Mouse (Mus musculus) testis, adult 2 months (tissue): ENCODE data around the gene Fam107b.

Source experiments
- CTCF ChIP-seq: fragments of 200-500 bp; IDR thresholded peaks from 2 replicates; pipeline ENCODE4 v1.5.1; 2012; ENCODE audit warnings: low read depth, mild to moderate bottlenecking, inconsistent platforms, low read length, moderate library complexity; ENCODE audit not compliant: control insufficient read depth, insufficient read depth, insufficient replicate concordance
- POLR2A ChIP-seq: fragments of 200-500 bp; IDR thresholded peaks from 2 replicates; pipeline ENCODE4 v1.6.1; 2012; ENCODE audit warnings: low read depth, mild to moderate bottlenecking, inconsistent platforms, low read length, moderate library complexity; ENCODE audit not compliant: control insufficient read depth

DNA sequence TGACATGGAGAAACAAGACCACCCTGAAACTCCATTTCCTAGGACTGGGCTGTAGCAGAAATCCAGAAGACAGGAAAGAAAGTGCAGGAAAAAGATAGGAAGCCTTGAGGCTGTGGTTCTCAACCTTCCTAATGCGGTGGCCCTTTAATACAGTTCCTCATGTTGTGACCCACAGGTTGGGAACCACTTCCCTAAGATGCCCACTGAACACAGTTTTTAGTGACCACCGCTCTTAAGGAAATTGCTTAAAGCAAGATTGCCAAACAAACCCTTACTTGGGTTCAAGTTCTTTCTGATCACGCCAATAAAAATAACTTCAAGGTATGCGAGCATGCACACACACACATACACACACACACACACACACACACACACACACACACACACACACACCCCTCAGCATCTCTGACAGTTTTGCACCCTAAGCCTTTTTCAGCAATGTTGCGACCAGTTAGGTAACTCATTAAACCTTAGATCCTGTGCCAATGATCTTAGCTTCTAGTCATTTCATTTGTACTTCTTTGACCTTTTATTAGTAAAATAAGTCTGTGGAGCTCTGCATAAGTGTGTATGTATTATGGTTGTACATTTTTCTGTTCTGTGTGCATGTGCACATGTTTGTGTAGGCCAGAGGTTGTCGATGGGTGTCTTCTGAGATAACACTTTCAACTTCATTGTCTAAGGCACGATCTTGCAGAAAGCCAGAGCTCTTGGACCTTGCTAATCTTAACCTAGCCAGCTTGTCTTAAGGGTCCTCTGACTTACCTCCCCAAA is 53.1 kb downstream of the Fam107b start:
- TF ChIP-seq CTCF (no peak), POLR2A (no peak)
